Mouse (Mus musculus): ENCODE data around the gene Lsm12. TPM values are rescaled to one million over a fixed set of nuclear protein-coding genes. Genes with fewer than 3 reads are reported as not detected.
A peak's percentile ranks its signal among the peaks of the same experiment; 100 is the strongest.

The Lsm12 gene
- polyA plus RNA-seq, 2 experiments = 40.0 to 83.8 TPM

DNA sequence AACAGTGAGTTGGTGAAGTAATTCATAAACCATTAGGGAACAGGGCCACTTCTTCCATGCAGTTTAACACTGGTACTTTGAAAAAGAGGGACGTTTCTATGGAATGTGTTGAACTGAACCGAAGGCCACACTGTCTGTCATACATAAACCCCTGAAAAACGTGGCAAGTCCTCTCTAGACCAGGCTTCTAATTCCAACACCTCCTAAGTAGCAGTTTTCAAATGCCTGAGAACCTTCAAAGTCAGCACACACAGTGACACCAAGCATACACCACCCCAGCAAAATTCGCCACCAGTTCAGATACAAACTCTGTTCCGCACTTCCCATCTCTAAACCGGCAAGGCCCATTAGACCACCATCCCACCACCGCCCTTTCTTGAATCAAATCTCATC is 847 bp downstream of the Lsm12 start:
- WGBS = 4% methylated on average over 7 of the region's 7 CpGs

DNA sequence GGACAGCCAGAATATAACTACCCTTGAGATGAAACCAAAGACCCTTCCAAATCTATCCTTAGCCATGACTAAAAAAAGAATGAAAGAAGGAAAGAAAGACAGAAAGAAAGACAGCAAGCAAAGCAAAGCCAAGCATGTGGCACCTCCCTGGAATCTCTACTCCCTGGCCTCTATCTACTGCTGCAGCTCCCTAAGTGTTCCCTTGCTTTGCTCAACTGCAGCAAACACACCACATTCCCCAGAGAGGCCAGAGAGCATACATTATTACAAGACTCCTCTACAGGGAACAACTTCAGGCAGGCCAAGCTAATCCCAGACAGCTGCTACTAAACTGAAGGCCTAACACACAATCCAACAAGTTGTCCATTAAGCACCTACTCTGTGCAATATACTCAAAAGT is 5.3 kb downstream of the Lsm12 start:
- Histone ChIP-seq H3K36me3 (ENCODE audit: control insufficient read depth, insufficient read depth, low read length) (peaks cover 60% of the 10 kb centered on the region), H3K4me3 (replicated peaks; ENCODE audit: low read length) (no peak overlapping the region), H3K4me1 (ENCODE audit: control insufficient read depth, insufficient read depth, low read length) (peaks cover 4% of the 10 kb centered on the region; the same call in 1 of the 2 replicates), H3K27me3 (ENCODE audit: control insufficient read depth, insufficient read depth, low read length) (no peaks in the 10 kb centered on the region), H3K9ac (ENCODE audit: low read depth, low read length, severe bottlenecking) (no peak overlapping the region), H3K27ac (replicated peaks; ENCODE audit: low read depth, low read length) (no peak overlapping the region), H3K9me3 (ENCODE audit: control insufficient read depth, low read length) (no peaks in the 10 kb centered on the region), H3K4me2 (replicated peaks; ENCODE audit: low read depth, low read length, severe bottlenecking) (no peak overlapping the region)
- ATAC-seq (ENCODE audit: low FRiP score, low read depth) = no peak
- DNase-seq (ENCODE audit: low spot score) = no peak
- TF ChIP-seq POLR2A (IDR thresholded peaks at IDR 0.05; ENCODE audit: borderline replicate concordance, extremely low read depth, insufficient read depth, insufficient read length) = no peak

More for the DNA sequence above, 847 bp downstream of the Lsm12 start:
- Histone ChIP-seq H3K36me3 (ENCODE audit: control insufficient read depth, insufficient read depth, low read length) (peaks cover 27% of the 10 kb centered on the region), H3K27ac (replicated peaks; ENCODE audit: low read depth, low read length) (peak overlapping the region; percentile 92; the same call in 1 of the 2 replicates), H3K4me2 (replicated peaks; ENCODE audit: low read depth, low read length, severe bottlenecking) (peak overlapping the region; percentile 62), H3K9ac (ENCODE audit: low read depth, low read length, severe bottlenecking) (peak overlapping the region; percentile 90), H3K27me3 (ENCODE audit: control insufficient read depth, insufficient read depth, low read length) (no peaks in the 10 kb centered on the region), H3K9me3 (ENCODE audit: control insufficient read depth, low read length) (no peaks in the 10 kb centered on the region), H3K4me3 (replicated peaks; ENCODE audit: low read length) (peak overlapping the region; percentile 80), H3K4me1 (ENCODE audit: control insufficient read depth, insufficient read depth, low read length) (peaks cover 4% of the 10 kb centered on the region; the same call in 1 of the 2 replicates)
- DNase-seq (ENCODE audit: low spot score) (no peak), ATAC-seq (ENCODE audit: low FRiP score, low read depth) (no peak)
- no peak for TF ChIP-seq POLR2A (IDR thresholded peaks at IDR 0.05; ENCODE audit: borderline replicate concordance, extremely low read depth, insufficient read depth, insufficient read length)

DNA sequence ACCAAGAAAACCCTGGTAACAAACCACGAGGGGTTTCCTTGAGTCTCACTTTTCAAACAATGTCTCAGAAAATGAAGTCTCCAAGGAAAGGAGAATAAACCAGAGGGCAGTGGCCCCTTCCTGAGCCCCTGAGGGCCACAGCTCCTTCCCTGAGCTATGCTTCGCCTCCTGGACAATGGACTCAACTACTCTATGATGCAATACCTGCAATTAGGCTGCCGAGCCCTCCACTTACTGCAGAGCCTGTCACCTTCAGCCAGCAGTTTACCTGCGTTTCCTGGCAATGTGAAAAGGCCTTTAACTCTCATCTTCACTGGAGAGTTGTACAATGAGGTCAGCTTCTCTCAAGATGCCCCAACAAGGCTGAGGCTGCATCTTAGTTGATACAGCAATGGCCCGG is 16.4 kb downstream of the Lsm12 start:
- no peaks in the 10 kb centered on the region for H3K27me3 ChIP-seq (ENCODE audit: control insufficient read depth, insufficient read depth, low read length)
- peaks cover 72% of the 10 kb centered on the region for H3K36me3 ChIP-seq (ENCODE audit: control insufficient read depth, insufficient read depth, low read length)
- 84% methylated on average over 5 of the region's 5 CpGs for WGBS
- no peak overlapping the region for H3K4me3 ChIP-seq (replicated peaks; ENCODE audit: low read length)
- ATAC-seq (ENCODE audit: low FRiP score, low read depth) (no peak), DNase-seq (ENCODE audit: low spot score) (no peak)
- no peak for TF ChIP-seq POLR2A (IDR thresholded peaks at IDR 0.05; ENCODE audit: borderline replicate concordance, extremely low read depth, insufficient read depth, insufficient read length)
- no peak overlapping the region for H3K27ac ChIP-seq (replicated peaks; ENCODE audit: low read depth, low read length)
- no peaks in the 10 kb centered on the region for H3K9me3 ChIP-seq (ENCODE audit: control insufficient read depth, low read length)
- H3K4me2 ChIP-seq (replicated peaks; ENCODE audit: low read depth, low read length, severe bottlenecking) = no peak overlapping the region
- H3K9ac ChIP-seq (ENCODE audit: low read depth, low read length, severe bottlenecking) = no peak overlapping the region
- H3K4me1 ChIP-seq (ENCODE audit: control insufficient read depth, insufficient read depth, low read length) = no peaks in the 10 kb centered on the region; the same call in 1 of the 2 replicates

DNA sequence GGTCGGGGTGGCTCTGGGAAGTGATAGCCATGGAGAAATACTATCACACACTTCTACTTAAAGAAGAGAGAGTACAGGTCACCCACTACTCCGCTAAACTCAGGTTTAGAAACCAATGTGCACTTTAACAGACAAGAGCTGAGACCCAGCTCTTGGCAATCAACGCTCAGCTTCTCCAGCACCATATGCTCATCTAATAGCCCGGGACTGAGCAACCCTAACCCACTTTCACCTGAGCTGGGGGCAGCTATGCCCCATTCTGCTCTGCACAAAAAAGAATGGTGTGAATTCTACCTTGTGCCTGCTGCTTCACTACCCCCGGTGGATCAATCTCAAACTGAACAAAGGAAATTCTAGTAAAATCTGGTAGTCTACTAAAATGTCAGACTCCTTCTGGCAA is 17.6 kb downstream of the Lsm12 start:
- no peak for TF ChIP-seq POLR2A (IDR thresholded peaks at IDR 0.05; ENCODE audit: borderline replicate concordance, extremely low read depth, insufficient read depth, insufficient read length)
- no peak overlapping the region; the same call in 1 of the 2 replicates for H3K27ac ChIP-seq (replicated peaks; ENCODE audit: low read depth, low read length)
- no peak overlapping the region for H3K4me3 ChIP-seq (replicated peaks; ENCODE audit: low read length)
- H3K36me3 ChIP-seq (ENCODE audit: control insufficient read depth, insufficient read depth, low read length) = peaks cover 77% of the 10 kb centered on the region
- H3K4me2 ChIP-seq (replicated peaks; ENCODE audit: low read depth, low read length, severe bottlenecking) = no peak overlapping the region
- no peak for DNase-seq (ENCODE audit: low spot score)
- H3K27me3 ChIP-seq (ENCODE audit: control insufficient read depth, insufficient read depth, low read length) = no peaks in the 10 kb centered on the region
- no peak for ATAC-seq (ENCODE audit: low FRiP score, low read depth)
- H3K4me1 ChIP-seq (ENCODE audit: control insufficient read depth, insufficient read depth, low read length) = no peaks in the 10 kb centered on the region; the same call in 1 of the 2 replicates
- no peaks in the 10 kb centered on the region for H3K9me3 ChIP-seq (ENCODE audit: control insufficient read depth, low read length)
- WGBS = 77% methylated on average over 5 of the region's 5 CpGs
- H3K9ac ChIP-seq (ENCODE audit: low read depth, low read length, severe bottlenecking) = no peak overlapping the region

DNA sequence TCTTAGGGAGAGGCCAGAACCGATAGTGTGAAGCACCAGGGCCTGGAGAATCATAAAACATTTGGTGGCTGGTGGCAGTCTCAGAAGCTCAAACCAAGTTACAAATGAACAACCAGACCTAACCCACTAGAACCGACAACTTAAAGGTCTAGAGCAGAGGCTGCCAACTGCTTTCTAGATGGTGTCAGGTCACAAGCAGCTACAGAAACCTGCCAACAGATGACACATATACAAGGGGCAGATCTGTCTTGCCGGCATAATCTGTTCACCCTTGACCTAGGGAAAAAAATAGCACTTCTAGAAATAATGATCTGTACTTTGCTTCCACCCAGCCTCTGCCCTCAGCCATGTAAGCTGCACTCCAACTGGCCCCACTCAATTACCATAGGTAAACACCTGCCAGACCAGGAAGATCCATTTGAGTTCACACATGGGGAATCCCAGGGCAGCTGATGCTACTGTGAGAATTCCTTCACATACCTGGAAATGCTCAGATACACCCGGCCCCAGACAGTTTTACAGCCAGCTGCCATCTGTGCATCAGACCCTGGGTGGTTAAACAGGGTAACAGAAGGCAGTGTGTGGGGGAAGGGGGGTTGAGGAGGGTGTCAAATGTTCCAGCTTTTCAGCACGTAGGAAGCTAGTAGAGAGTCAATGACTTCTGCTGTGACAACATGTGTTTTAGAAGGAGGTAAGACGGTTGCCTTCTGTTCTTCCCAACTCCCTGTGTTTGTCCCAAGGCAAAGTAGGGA is 18.9 kb downstream of the Lsm12 start:
- ATAC-seq (ENCODE audit: low FRiP score, low read depth) = peak; percentile 58; the same call in 1 of the 2 replicates
- Histone ChIP-seq H3K9ac (ENCODE audit: low read depth, low read length, severe bottlenecking) (no peak overlapping the region), H3K27me3 (ENCODE audit: control insufficient read depth, insufficient read depth, low read length) (no peaks in the 10 kb centered on the region), H3K27ac (replicated peaks; ENCODE audit: low read depth, low read length) (no peak overlapping the region), H3K4me2 (replicated peaks; ENCODE audit: low read depth, low read length, severe bottlenecking) (no peak overlapping the region), H3K4me3 (replicated peaks; ENCODE audit: low read length) (no peak overlapping the region), H3K9me3 (ENCODE audit: control insufficient read depth, low read length) (no peaks in the 10 kb centered on the region), H3K36me3 (ENCODE audit: control insufficient read depth, insufficient read depth, low read length) (peaks cover 80% of the 10 kb centered on the region), H3K4me1 (ENCODE audit: control insufficient read depth, insufficient read depth, low read length) (no peaks in the 10 kb centered on the region; the same call in 1 of the 2 replicates)
- no peak for TF ChIP-seq POLR2A (IDR thresholded peaks at IDR 0.05; ENCODE audit: borderline replicate concordance, extremely low read depth, insufficient read depth, insufficient read length)
- WGBS = 28% methylated on average over 6 of the region's 6 CpGs
- DNase-seq (ENCODE audit: low spot score) = no peak
